In genomic region chr8:112010997-112011815, GRCm38 (mm10) we compare ENCODE assay signal across 8 mouse cellular contexts. TPM values are rescaled to one million over a fixed set of nuclear protein-coding genes. Genes with fewer than 3 reads are reported as not detected.
DNase-seq lines count a peak whose midpoint lies in the region; ATAC-seq and TF ChIP-seq lines count a peak whose summit lies in the region.

TSS of gene Kars (minus strand) at chr8:112011323.
TSS of gene Terf2ip (plus strand) at chr8:112011398.

- DNase-seq in 3134 (ENCODE audit: extremely low read depth, insufficient read length, low spot score): peak; percentile 95
- peak; percentile 94 to 96 for DNase-seq in adrenal gland, postnatal 36 days
- peak; percentile 96 for DNase-seq in heart, adult 18-20 months
- DNase-seq in kidney, adult 2 months: peak; percentile 96
- peak; percentile 83 to 92 for DNase-seq in spleen, adult 2 months (ENCODE audit: low read depth in 1 of 2, low spot score in 2 of 2)

- peak within 1 kb of the TSS; percentile 86 for H3K27ac ChIP-seq in embryonic facial prominence, embryonic 13.5 days
- H3K27ac ChIP-seq in kidney, adult 2 months (ENCODE audit: insufficient read depth, low read depth, low read length): peak within 1 kb of the TSS; percentile 77
- H3K27ac ChIP-seq in limb, embryonic 12.5 days: peak within 1 kb of the TSS; percentile 88
- peak within 1 kb of the TSS; percentile 84 for H3K27ac ChIP-seq in midbrain, embryonic 15.5 days
- H3K27ac ChIP-seq in spleen, adult 2 months (ENCODE audit: insufficient read depth, low read length): peak within 1 kb of the TSS; percentile 64

- no peaks in the 10 kb centered on the region for H3K27me3 ChIP-seq in embryonic facial prominence, embryonic 13.5 days
- H3K27me3 ChIP-seq in kidney, adult 2 months (replicated peaks; ENCODE audit: control insufficient read depth, insufficient read depth, low read length): no peaks in the 10 kb centered on the region
- no peaks in the 10 kb centered on the region for H3K27me3 ChIP-seq in limb, embryonic 12.5 days
- H3K27me3 ChIP-seq in midbrain, embryonic 15.5 days (replicated peaks): no peaks in the 10 kb centered on the region
- no peaks in the 10 kb centered on the region for H3K27me3 ChIP-seq in spleen, adult 2 months (ENCODE audit: control insufficient read depth, insufficient read depth, low read length)

- H3K4me3 ChIP-seq in embryonic facial prominence, embryonic 13.5 days: peak within 1 kb of the TSS; percentile 98
- H3K4me3 ChIP-seq in kidney, adult 2 months (ENCODE audit: insufficient read depth, low read depth, low read length): peak within 1 kb of the TSS; percentile 97
- peak within 1 kb of the TSS; percentile 92 for H3K4me3 ChIP-seq in limb, embryonic 12.5 days (replicated peaks)
- peak within 1 kb of the TSS; percentile 82 for H3K4me3 ChIP-seq in midbrain, embryonic 15.5 days
- peak within 1 kb of the TSS; percentile 91 for H3K4me3 ChIP-seq in spleen, adult 2 months (ENCODE audit: extremely low read depth, insufficient read depth, insufficient read length)

- no peak for TF ChIP-seq CTCF in kidney, adult 2 months (conservative IDR thresholded peaks at IDR 0.05; ENCODE audit: insufficient read depth, insufficient read length, low read depth, low read length)
- TF ChIP-seq CTCF in spleen, adult 2 months (IDR thresholded peaks at IDR 0.05; ENCODE audit: extremely low read depth, insufficient read depth, insufficient read length, insufficient replicate concordance): no peak

- under 1% methylated on average over 61 of the region's 61 CpGs for WGBS in embryonic facial prominence, embryonic 13.5 days
- WGBS in kidney, adult 2 months: under 1% methylated on average over 61 of the region's 61 CpGs
- WGBS in limb, embryonic 12.5 days: under 1% methylated on average over 61 of the region's 61 CpGs
- under 1% methylated on average over 61 of the region's 61 CpGs for WGBS in midbrain, embryonic 15.5 days
- under 1% methylated on average over 61 of the region's 61 CpGs for WGBS in spleen, adult 2 months

- peak within 1 kb of the TSS; percentile 88 for H3K4me2 ChIP-seq in embryonic facial prominence, embryonic 13.5 days
- H3K4me2 ChIP-seq in limb, embryonic 12.5 days: peak within 1 kb of the TSS; percentile 79
- H3K4me2 ChIP-seq in midbrain, embryonic 15.5 days: peak within 1 kb of the TSS; percentile 70

- no peaks in the 10 kb centered on the region for H3K9me3 ChIP-seq in embryonic facial prominence, embryonic 13.5 days
- H3K9me3 ChIP-seq in limb, embryonic 12.5 days: no peaks in the 10 kb centered on the region
- H3K9me3 ChIP-seq in midbrain, embryonic 15.5 days: no peaks in the 10 kb centered on the region

- peaks cover 26% of the 10 kb centered on the region for H3K4me1 ChIP-seq in embryonic facial prominence, embryonic 13.5 days
- peaks cover 7% of the 10 kb centered on the region; the same call in 1 of the 2 replicates for H3K4me1 ChIP-seq in kidney, adult 2 months (ENCODE audit: control insufficient read depth, insufficient read depth, low read length)
- H3K4me1 ChIP-seq in limb, embryonic 12.5 days (replicated peaks): peaks cover 23% of the 10 kb centered on the region
- H3K4me1 ChIP-seq in midbrain, embryonic 15.5 days: peaks cover 25% of the 10 kb centered on the region
- H3K4me1 ChIP-seq in spleen, adult 2 months (ENCODE audit: control insufficient read depth, insufficient read depth, insufficient read length): peaks cover 8% of the 10 kb centered on the region; the same call in 1 of the 2 replicates

- H3K9ac ChIP-seq in embryonic facial prominence, embryonic 13.5 days: peak within 1 kb of the TSS; percentile 93
- H3K9ac ChIP-seq in limb, embryonic 12.5 days (replicated peaks): peak within 1 kb of the TSS; percentile 87
- H3K9ac ChIP-seq in midbrain, embryonic 15.5 days: peak within 1 kb of the TSS; percentile 86

- ATAC-seq in embryonic facial prominence, embryonic 13.5 days (ENCODE audit: insufficient number of reproducible peaks, insufficient read depth, low FRiP score, low TSS enrichment, low read depth): peak; percentile 88
- peak; percentile 89 for ATAC-seq in limb, embryonic 12.5 days (ENCODE audit: insufficient number of reproducible peaks, insufficient read depth, low FRiP score, low TSS enrichment, low read depth)
- ATAC-seq in midbrain, embryonic 15.5 days (replicated peaks): peak; percentile 94

- TF ChIP-seq POLR2A in kidney, adult 2 months (IDR thresholded peaks at IDR 0.05; ENCODE audit: low read depth, low read length): peak; percentile 84
- TF ChIP-seq POLR2A in spleen, adult 2 months (IDR thresholded peaks at IDR 0.05; ENCODE audit: low read depth, low read length): peak; percentile 44

- H3K36me3 ChIP-seq in embryonic facial prominence, embryonic 13.5 days: peaks cover 13% of the 10 kb centered on the region
- H3K36me3 ChIP-seq in kidney, adult 2 months (ENCODE audit: control insufficient read depth, insufficient read depth, low read length): no peaks in the 10 kb centered on the region
- peaks cover 32% of the 10 kb centered on the region for H3K36me3 ChIP-seq in limb, embryonic 12.5 days
- H3K36me3 ChIP-seq in midbrain, embryonic 15.5 days (replicated peaks): no peaks in the 10 kb centered on the region; the same call in 1 of the 2 replicates
- peaks cover 5% of the 10 kb centered on the region for H3K36me3 ChIP-seq in spleen, adult 2 months (ENCODE audit: control insufficient read depth, insufficient read depth, low read length)

RNA-seq across cellular contexts. Expression of gene Kars, which starts in this region (rescaled TPM):
- total RNA-seq in adrenal gland, postnatal 36 days (2021): 100 to 1,000 TPM; 108 to 110 TPM
- polyA plus RNA-seq in embryonic facial prominence, embryonic 13.5 days (2015; fragmentation: Nextera tagmentation; extraction: Ambion mirVana): 209 and 220 TPM in 2 replicates
- total RNA-seq in heart, adult 18-20 months (2021): 100 to 1,000 TPM in 1 of 2 experiments, 10 to 100 TPM in 1; 99.8 to 112 TPM
- polyA plus RNA-seq in kidney, adult 2 months (2012; rRNA removed): 48.4 and 55.4 TPM in 2 replicates
- polyA plus RNA-seq in limb, embryonic 12.5 days (2016; fragmentation: Nextera tagmentation; extraction: Ambion mirVana): 237 and 240 TPM in 2 replicates
- 157 TPM in 2 replicates for polyA plus RNA-seq in midbrain, embryonic 15.5 days (2015; fragmentation: Nextera tagmentation; extraction: Ambion mirVana)
- 25.2 and 27.9 TPM in 2 replicates for polyA plus RNA-seq in spleen, adult 2 months (2012; rRNA removed)

RNA-seq across cellular contexts. Expression of gene Terf2ip, which starts in this region (rescaled TPM):
- 10 to 100 TPM; 20.7 to 21.7 TPM for total RNA-seq in adrenal gland, postnatal 36 days (2021)
- polyA plus RNA-seq in embryonic facial prominence, embryonic 13.5 days (2015; fragmentation: Nextera tagmentation; extraction: Ambion mirVana): 28.4 and 32.4 TPM in 2 replicates
- 10 to 100 TPM; 10.9 to 12.9 TPM for total RNA-seq in heart, adult 18-20 months (2021)
- polyA plus RNA-seq in kidney, adult 2 months (2012; rRNA removed): 9.0 and 9.3 TPM in 2 replicates
- 29.4 and 30.5 TPM in 2 replicates for polyA plus RNA-seq in limb, embryonic 12.5 days (2016; fragmentation: Nextera tagmentation; extraction: Ambion mirVana)
- 70.0 and 72.1 TPM in 2 replicates for polyA plus RNA-seq in midbrain, embryonic 15.5 days (2015; fragmentation: Nextera tagmentation; extraction: Ambion mirVana)
- polyA plus RNA-seq in spleen, adult 2 months (2012; rRNA removed): 6.9 and 8.1 TPM in 2 replicates

Comparison
In these comparisons a context has a peak if more than half of its experiments do, and no peak if none do; other contexts are left out.
1. Peak in every context shown above with its lines: DNase-seq, ATAC-seq, H3K4me3 ChIP-seq and H3K27ac ChIP-seq.